14 mouse cellular contexts compared by ENCODE assay signal in genomic region chr11:100186736-100187135, GRCm38 (mm10). TPM values are rescaled to one million over a fixed set of nuclear protein-coding genes. Genes with fewer than 3 reads are reported as not detected.
DNase-seq lines count a peak whose midpoint lies in the region.
"Had no signal": no experiment of that assay in that cellular context is flagged by ENCODE, and none has a peak within 500 bp of the region (broad histone marks: within the 10 kb centered on the region; RNA-seq: fewer than 3 reads in every experiment).

No protein-coding gene starts in this region.

- peak; percentile 48 to 61 for DNase-seq in cerebellum, postnatal 14 days
- DNase-seq in cerebellum, adult 11-12 months, result no peak
- peak; percentile 3 to 8 for DNase-seq in cerebellum, postnatal 36 days
- DNase-seq in cerebellum, adult 9-10 months, result no peak
- peak; percentile 39 for DNase-seq in left cerebral cortex, postnatal 4 days
- DNase-seq in left cerebral cortex, postnatal 25 days (ENCODE audit: low spot score in 2 of 2), result no peak
- no peak for DNase-seq in thymus, postnatal 10 days (ENCODE audit: low spot score in 2 of 2)
- DNase-seq: adrenal gland, adult 8-10 months; adrenal gland, postnatal 14 days; adrenal gland, postnatal 36 days; cerebellum, adult 9-11 months; forebrain, postnatal 0 days had no signal

- intact Hi-C loops in left cerebral cortex, postnatal 4 days (cut with DNase I), result no loop called here
- intact Hi-C loops in left cerebral cortex, postnatal 25 days (cut with DNase I), result no loop called here

RNA-seq across cellular contexts. Expression of gene Krt9, which starts 6.3 kb away (rescaled TPM):
- under 1 TPM; 0.52 to 0.56 TPM for total RNA-seq in left cerebral cortex, postnatal 4 days (2021)
- 1 to 10 TPM; 3.7 to 4.3 TPM for total RNA-seq in left cerebral cortex, postnatal 25 days (2021)
- total RNA-seq: adrenal gland, adult 18-20 months; adrenal gland, postnatal 14 days; adrenal gland, postnatal 36 days; forebrain, postnatal 0 days; MEL had no signal

RNA-seq across cellular contexts. Expression of gene Krt14, which starts 20.6 kb away (rescaled TPM):
- under 1 TPM in 1 of 2 experiments, not detected in 1; 0.32 TPM for total RNA-seq in left cerebral cortex, postnatal 4 days (2021)
- not detected for total RNA-seq in left cerebral cortex, postnatal 25 days (2021)
- total RNA-seq: MEL had no signal

RNA-seq across cellular contexts. Expression of gene Krt19, which starts 38.3 kb away (rescaled TPM):
- 1 to 10 TPM; 1.2 to 1.5 TPM for total RNA-seq in left cerebral cortex, postnatal 4 days (2021)
- total RNA-seq in left cerebral cortex, postnatal 25 days (2021), result not detected
- total RNA-seq: MEL had no signal

RNA-seq across cellular contexts. Expression of gene Krt15, which starts 51.0 kb away (rescaled TPM):
- total RNA-seq in left cerebral cortex, postnatal 4 days (2021), result not detected
- not detected for total RNA-seq in left cerebral cortex, postnatal 25 days (2021)
- total RNA-seq: adrenal gland, adult 18-20 months; adrenal gland, adult 8-10 months; adrenal gland, postnatal 14 days; adrenal gland, postnatal 36 days; forebrain, postnatal 0 days; MEL had no signal

Comparison
In these comparisons a context has a peak if more than half of its experiments do, and no peak if none do; other contexts are left out.
1. DNase-seq: peak in cerebellum, postnatal 14 days (2 of 2), cerebellum, postnatal 36 days (2 of 2) and left cerebral cortex, postnatal 4 days (single experiment); none in cerebellum, adult 11-12 months (single experiment), cerebellum, adult 9-10 months (single experiment), left cerebral cortex, postnatal 25 days (0 of 2) and thymus, postnatal 10 days (0 of 2).